Mouse (Mus musculus) frontal cortex, adult 2 months (tissue): ENCODE data around the gene Cox8a. TPM values are rescaled to one million over a fixed set of nuclear protein-coding genes. Genes with fewer than 3 reads are reported as not detected.

Source experiments
- polyA plus RNA-seq: library from polyadenylated mRNA; depleted of rRNA; stranded (reverse); fragments of >200 nt; gene quantifications from 2 replicates; pipeline ENCODE4 v1.2.3, GENCODE M21; 2012; rRNA removed

Cox8a gene
- polyA plus RNA-seq, 1 experiment, result 1,156 TPM

Other genes starting within 250 kb of the Cox8a start
- 56.4 and 59.8 TPM in 2 replicates for gene Ppp1r14b, start 242.6 kb downstream of the Cox8a start, polyA plus RNA-seq
- 19.6 and 21.8 TPM in 2 replicates for gene Plcb3, start 241.1 kb downstream of the Cox8a start, polyA plus RNA-seq
- 207 and 212 TPM in 2 replicates for gene Fkbp2, start 237.1 kb downstream of the Cox8a start, polyA plus RNA-seq
- gene Vegfb, start 230.0 kb downstream of the Cox8a start, polyA plus RNA-seq, result 102 and 108 TPM in 2 replicates
- 36.7 and 39.6 TPM in 2 replicates for gene Dnajc4, start 225.0 kb downstream of the Cox8a start, polyA plus RNA-seq
- 12.5 and 12.9 TPM in 2 replicates for gene Nudt22, start 221.5 kb downstream of the Cox8a start, polyA plus RNA-seq
- gene Trpt1, start 221.5 kb downstream of the Cox8a start, polyA plus RNA-seq, result 24.7 and 25.4 TPM in 2 replicates
- 5.1 and 5.5 TPM in 2 replicates for gene Fermt3, start 198.1 kb downstream of the Cox8a start, polyA plus RNA-seq
- gene Stip1, start 177.6 kb downstream of the Cox8a start, polyA plus RNA-seq, result 141 and 148 TPM in 2 replicates
- 22.3 and 27.2 TPM in 2 replicates for gene Macrod1, start 160.8 kb downstream of the Cox8a start, polyA plus RNA-seq
- 8.1 TPM in 2 replicates for gene Flrt1, start 111.9 kb downstream of the Cox8a start, polyA plus RNA-seq
- 253 and 260 TPM in 2 replicates for gene Otub1, start 11.3 kb downstream of the Cox8a start, polyA plus RNA-seq
- 73.6 and 74.1 TPM in 2 replicates for gene Naa40, start 23.6 kb upstream of the Cox8a start, polyA plus RNA-seq
- gene Rcor2, start 49.7 kb upstream of the Cox8a start, polyA plus RNA-seq, result 20.2 and 24.6 TPM in 2 replicates
- gene Mark2, start 124.2 kb upstream of the Cox8a start, polyA plus RNA-seq, result 93.6 and 105 TPM in 2 replicates
- 20.1 and 21.8 TPM in 2 replicates for gene Spindoc, start 165.4 kb upstream of the Cox8a start, polyA plus RNA-seq
- gene 2700081O15Rik, start 200.0 kb upstream of the Cox8a start, polyA plus RNA-seq, result 31.1 and 32.0 TPM in 2 replicates